Mouse (Mus musculus) adrenal gland (tissue): ENCODE data around the gene Olfr50.

ENCODE experiments used
- intact Hi-C: fragments of 180-260 bp; cut with DNase I; formaldehyde crosslinking; loops from one replicate; pipeline ENCODE4 v1.15.1; 2025
- long read RNA-seq, 2 experiments: library from polyadenylated mRNA; unstranded; transcript quantifications; one replicate each; pipeline ENCODE4 v2.0.0; 2020; ENCODE audit warnings: borderline replicate concordance in 1 of 2; ENCODE audit not compliant: insufficient replicate concordance in 1 of 2

The Olfr50 gene
- long read RNA-seq, experiment 1 = 0 reads
- long read RNA-seq, experiment 2 = 0 reads

- intact Hi-C loops = no loop called here
Observed at GRCm38 (mm10) chr2:36790238-36790637, at the start of gene Olfr50. TSS of gene Olfr50 (plus strand) at chr2:36790538.

- intact Hi-C loops = no loop called here
Observed at GRCm38 (mm10) chr2:36783976-36784375, 6.4 kb upstream of the Olfr50 start, which contains the start of gene Olfr348. TSS of gene Olfr348 (plus strand) at chr2:36784276.

- intact Hi-C loops = no loop called here
Observed at GRCm38 (mm10) chr2:36816932-36817331, 26.6 kb downstream of the Olfr50 start, which contains the start of gene Olfr3. TSS of gene Olfr3 (minus strand) at chr2:36817032.

DNA sequence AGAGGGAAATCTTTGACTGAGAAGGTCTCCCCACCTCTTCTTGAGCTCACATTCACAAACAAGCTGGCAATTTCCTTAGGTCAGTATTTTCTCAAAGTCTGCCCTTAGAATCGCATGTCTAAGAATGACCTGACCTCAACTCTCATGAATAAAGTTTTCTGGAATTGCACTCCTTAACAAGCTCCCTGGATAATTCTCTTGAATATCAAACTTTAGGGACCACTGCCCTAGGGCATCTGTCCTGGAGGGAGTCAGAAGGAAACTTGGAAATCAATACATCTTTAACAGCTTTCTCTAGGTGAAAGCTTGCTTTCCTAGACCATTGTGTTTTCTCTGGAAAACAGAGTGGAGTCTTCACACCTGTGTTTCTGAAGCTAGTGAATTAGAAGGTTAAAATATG, 55.7 kb downstream of the Olfr50 start, which contains the start of gene Olfr350:
TSS of gene Olfr350 (plus strand) at position 301 of the 400 bp plus-strand sequence.
- intact Hi-C loops = no loop called here
